Mouse (Mus musculus): Measurements from ENCODE around the gene Ufd1. TPM values are rescaled to one million over a fixed set of nuclear protein-coding genes. Genes with fewer than 3 reads are reported as not detected.
"Not testable (repeated sequence)": the region's sequence is repeated elsewhere in the genome, so short reads cannot be mapped to it uniquely, and the experiment has no call there.

Gene Ufd1
- polyA plus RNA-seq, 1 experiment from 2014 or later: 77.9 TPM

DNA sequence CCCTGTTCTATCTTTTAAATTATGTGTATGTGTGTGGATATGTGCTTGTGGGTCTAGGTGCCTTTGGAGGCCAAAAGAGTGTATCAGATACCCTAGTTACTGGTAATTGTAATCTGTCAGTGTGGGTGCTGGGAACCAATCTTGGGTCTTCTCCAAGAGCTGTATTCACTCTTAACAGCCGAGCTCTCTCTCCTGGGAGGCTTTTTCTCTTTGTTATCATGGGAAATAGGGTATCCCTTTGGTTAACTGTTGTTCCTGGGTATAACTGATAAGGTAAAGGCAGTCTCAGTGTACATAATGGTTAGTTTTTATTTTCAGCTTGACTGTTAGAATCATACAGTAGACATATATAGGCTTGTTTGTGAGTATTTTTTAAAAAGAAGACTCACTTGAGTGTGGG lies 10.8 kb downstream of the Ufd1 start:
- ATAC-seq (ENCODE audit: insufficient read depth, low FRiP score, low read depth): no peak
- 79% methylated on average over 1 of the region's 1 CpGs for WGBS

DNA sequence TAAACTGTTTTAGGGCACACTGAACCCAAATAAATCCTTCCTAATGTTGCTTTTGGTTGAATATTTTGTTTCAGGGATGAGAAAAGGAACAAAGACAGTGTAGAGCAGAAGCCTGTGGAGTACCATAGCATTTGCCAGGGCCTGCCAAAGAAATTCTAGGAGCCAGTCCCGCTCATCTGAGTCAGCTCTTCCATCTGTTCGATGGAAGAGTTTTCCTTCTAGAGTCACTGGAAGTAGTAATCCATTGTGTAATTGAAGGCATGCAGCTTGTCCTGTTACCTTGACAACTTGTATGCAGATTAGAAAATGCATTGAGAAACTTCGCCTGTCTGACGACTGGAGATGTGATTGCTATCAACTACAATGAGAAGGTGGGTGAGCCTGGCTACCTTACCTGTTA lies 11.3 kb downstream of the Ufd1 start:
- Histone ChIP-seq H3K27ac (no peak overlapping the region), H3K9me3 (no peaks in the 10 kb centered on the region), H3K4me3 (replicated peaks) (no peak overlapping the region), H3K4me2 (no peak overlapping the region), H3K4me1 (no peaks in the 10 kb centered on the region), H3K27me3 (replicated peaks) (no peaks in the 10 kb centered on the region), H3K9ac (no peak overlapping the region), H3K36me3 (peaks cover 78% of the 10 kb centered on the region)
- WGBS: 83% methylated on average over 4 of the region's 4 CpGs
- ATAC-seq (ENCODE audit: insufficient read depth, low FRiP score, low read depth): no peak

More for the DNA sequence above, 10.8 kb downstream of the Ufd1 start:
- Histone ChIP-seq H3K4me1 (no peaks in the 10 kb centered on the region), H3K9me3 (no peaks in the 10 kb centered on the region), H3K4me2 (no peak overlapping the region), H3K36me3 (peaks cover 77% of the 10 kb centered on the region), H3K27ac (no peak overlapping the region), H3K27me3 (replicated peaks) (no peaks in the 10 kb centered on the region), H3K9ac (no peak overlapping the region), H3K4me3 (replicated peaks) (no peak overlapping the region)

DNA sequence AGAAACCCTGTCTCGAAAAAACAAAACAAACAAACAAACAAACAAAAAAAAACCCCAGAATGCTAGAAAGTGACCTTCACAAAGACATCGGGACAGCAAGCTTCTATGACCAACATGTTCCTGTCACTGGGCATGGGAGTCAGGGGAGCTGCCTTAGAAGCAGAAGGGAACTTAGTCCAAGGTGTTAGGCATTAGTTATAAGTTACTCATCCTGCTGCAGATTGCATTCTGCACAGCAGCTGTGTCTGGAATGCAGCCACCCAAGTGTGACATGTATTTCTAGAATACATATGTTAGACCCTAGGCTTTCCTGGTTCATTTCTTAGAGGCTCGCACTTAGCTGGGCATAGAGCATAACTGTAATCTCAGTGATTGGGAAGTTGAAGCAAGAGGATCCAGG lies 17.1 kb downstream of the Ufd1 start:
- no peak overlapping the region for H3K9ac ChIP-seq
- no peak for ATAC-seq (ENCODE audit: insufficient read depth, low FRiP score, low read depth)
- H3K4me2 ChIP-seq: no peak overlapping the region
- H3K27me3 ChIP-seq (replicated peaks): no peaks in the 10 kb centered on the region
- H3K27ac ChIP-seq: no peak overlapping the region
- H3K9me3 ChIP-seq: no peaks in the 10 kb centered on the region
- no peak overlapping the region for H3K4me3 ChIP-seq (replicated peaks)
- peaks cover 62% of the 10 kb centered on the region for H3K36me3 ChIP-seq
- WGBS: 94% methylated on average over 3 of the region's 3 CpGs
- H3K4me1 ChIP-seq: no peaks in the 10 kb centered on the region

DNA sequence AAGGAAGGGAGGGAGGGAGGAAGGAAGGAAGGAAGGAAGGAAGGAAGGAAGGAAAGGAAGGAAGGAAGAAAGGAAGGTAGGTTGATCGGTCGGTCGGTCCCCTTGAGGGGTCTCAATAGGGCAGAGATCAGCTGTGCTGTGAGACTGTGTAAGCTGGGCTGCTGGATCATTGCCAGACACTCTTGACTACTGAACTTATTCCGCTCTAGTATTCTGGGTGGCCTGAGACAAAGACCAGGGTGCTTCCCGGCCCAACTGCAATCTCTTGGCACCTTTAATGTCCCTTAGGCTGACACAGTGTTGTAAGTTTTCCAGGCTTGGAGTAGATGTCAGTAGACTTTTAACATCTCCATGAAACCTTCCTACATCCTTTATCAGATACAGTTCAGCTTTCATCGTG lies 17.5 kb downstream of the Ufd1 start:
- H3K36me3 ChIP-seq: peaks cover 62% of the 10 kb centered on the region
- no peak overlapping the region for H3K4me3 ChIP-seq (replicated peaks)
- H3K9ac ChIP-seq: no peak overlapping the region
- no peaks in the 10 kb centered on the region for H3K27me3 ChIP-seq (replicated peaks)
- no peaks in the 10 kb centered on the region for H3K9me3 ChIP-seq
- H3K4me1 ChIP-seq: no peaks in the 10 kb centered on the region
- ATAC-seq (ENCODE audit: insufficient read depth, low FRiP score, low read depth): no peak
- H3K4me2 ChIP-seq: no peak overlapping the region
- no peak overlapping the region for H3K27ac ChIP-seq
- WGBS: 90% methylated on average over 6 of the region's 6 CpGs

DNA sequence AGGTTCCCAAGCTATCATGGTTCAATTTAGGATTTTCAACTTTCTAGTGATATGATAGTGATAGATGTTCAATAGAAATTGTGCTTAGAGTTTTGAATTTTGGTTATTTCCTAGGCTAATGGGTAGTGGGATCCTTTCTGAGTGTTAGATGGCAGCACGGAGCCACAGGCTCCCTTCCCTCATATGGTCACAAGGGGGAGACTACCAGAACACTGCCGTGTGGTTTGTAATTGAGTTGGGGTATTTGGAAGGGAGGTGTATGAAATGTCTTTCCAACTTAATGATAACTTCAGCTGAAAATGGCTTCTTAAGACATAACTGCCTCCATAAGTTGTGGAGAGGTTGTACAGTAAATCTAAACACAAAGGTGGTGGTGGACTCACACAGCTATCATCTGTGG lies 21.9 kb downstream of the Ufd1 start:
- Histone ChIP-seq H3K4me2 (no peak overlapping the region), H3K9ac (no peak overlapping the region), H3K9me3 (no peaks in the 10 kb centered on the region), H3K4me3 (replicated peaks) (no peak overlapping the region), H3K4me1 (no peaks in the 10 kb centered on the region), H3K27ac (no peak overlapping the region), H3K27me3 (replicated peaks) (no peaks in the 10 kb centered on the region), H3K36me3 (peaks cover 35% of the 10 kb centered on the region)
- 70% methylated on average over 2 of the region's 2 CpGs for WGBS
- no peak for ATAC-seq (ENCODE audit: insufficient read depth, low FRiP score, low read depth)

DNA sequence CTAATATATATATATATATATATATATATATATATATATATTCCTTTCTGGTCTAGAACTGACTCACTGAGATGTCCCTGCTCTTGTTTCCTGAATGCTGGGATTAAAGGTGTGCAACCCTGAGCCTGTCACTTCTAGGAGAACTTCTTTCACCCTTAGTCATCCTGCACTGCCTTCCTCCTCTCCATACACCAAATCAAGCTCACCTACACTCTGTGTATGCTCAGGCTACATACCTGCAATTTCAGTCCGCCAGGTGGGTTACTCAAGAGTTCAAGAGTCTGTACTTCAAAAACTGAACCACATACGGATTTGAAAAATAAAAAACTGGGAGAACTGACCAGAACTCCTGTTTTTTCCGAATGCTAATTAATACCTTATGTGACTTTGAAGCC lies 24.5 kb downstream of the Ufd1 start:
- Histone ChIP-seq H3K27me3 (replicated peaks) (no peaks in the 10 kb centered on the region), H3K9ac (peak overlapping the region; percentile 79; the same call in 1 of the 2 replicates), H3K4me3 (replicated peaks) (peak overlapping the region; percentile 92), H3K9me3 (no peaks in the 10 kb centered on the region), H3K27ac (0 out of 2 replicates have a peak overlapping the region, but pooled peaks have one; percentile 31), H3K4me2 (peak overlapping the region; percentile 62), H3K4me1 (no peaks in the 10 kb centered on the region), H3K36me3 (peaks cover 27% of the 10 kb centered on the region)
- ATAC-seq (ENCODE audit: insufficient read depth, low FRiP score, low read depth): peak; percentile 50; the same call in 1 of the 2 replicates
- 22% methylated on average over 3 of the region's 3 CpGs for WGBS

DNA sequence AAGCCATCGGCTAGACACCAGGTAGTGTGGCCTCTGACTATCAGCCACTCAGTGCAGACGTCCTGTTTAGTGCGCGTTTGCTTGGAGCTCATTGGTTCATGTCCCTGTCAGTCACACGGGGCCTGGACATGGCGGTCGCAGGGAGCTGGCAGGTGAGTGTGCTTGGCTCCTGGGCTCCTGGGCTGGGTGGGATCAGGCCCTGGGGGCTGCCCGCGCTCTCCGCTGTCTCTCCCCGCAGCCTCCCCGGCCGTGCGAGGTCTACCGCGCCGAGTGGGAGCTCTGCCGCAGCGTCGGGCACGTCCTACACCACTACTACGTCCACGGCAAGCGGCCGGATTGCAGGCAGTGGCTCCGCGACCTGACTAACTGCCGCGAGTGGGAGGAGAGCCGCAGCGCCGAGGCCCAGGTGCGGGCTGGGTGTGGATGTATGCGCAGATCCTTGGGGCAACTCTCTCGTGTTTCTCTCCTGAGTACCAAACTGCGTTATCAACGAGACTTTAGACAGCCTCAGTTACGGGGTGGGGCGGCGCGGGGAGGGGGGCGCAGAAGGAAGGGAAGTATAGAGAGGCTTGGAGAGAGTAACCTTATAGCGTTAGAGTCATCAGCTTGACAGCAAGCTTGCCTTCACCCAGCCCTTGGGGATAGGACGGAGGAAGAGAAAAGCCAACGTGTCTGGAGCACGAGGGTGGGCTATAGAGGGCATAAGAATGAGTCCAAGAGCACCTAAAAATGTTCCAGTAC lies 25.1 kb downstream of the Ufd1 start, which contains the start of the genes 2510002D24Rik and Gm28539:
2510002D24Rik (plus strand) TSS at position 111 of the 741 bp plus-strand sequence.
Gm28539 (plus strand) TSS at position 117 of the 741 bp plus-strand sequence.
- WGBS: under 1% methylated on average over 45 of the region's 46 CpGs
- peak within 1 kb of the TSS; percentile 70; the same call in 1 of the 2 replicates for H3K27ac ChIP-seq

DNA sequence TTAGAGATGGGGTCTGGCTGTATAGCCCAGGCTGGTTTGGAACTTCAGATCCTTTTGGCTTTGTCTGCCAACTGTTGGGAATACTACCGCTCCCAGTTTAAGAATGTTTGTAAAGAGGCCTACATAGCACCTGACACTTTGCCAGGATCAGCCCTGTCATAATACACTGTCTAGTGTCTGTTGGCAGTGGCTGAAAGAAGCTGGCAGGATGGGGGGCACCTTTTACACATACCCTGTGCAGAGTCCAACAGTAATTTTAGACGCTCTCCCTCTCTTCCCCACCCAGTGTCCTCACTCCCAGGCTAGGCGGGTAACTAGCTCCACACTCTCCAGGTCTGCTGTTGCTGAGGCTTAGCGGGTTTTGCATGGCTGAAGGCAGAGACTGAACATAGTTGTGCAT lies 26.8 kb downstream of the Ufd1 start:
- H3K36me3 ChIP-seq: peaks cover 13% of the 10 kb centered on the region
- no peak overlapping the region for H3K27ac ChIP-seq
- no peak overlapping the region for H3K4me2 ChIP-seq
- no peaks in the 10 kb centered on the region for H3K27me3 ChIP-seq (replicated peaks)
- no peak overlapping the region for H3K4me3 ChIP-seq (replicated peaks)
- H3K9me3 ChIP-seq: no peaks in the 10 kb centered on the region
- no peak overlapping the region for H3K9ac ChIP-seq
- WGBS: 94% methylated on average over 4 of the region's 4 CpGs
- no peaks in the 10 kb centered on the region for H3K4me1 ChIP-seq
- no peak for ATAC-seq (ENCODE audit: insufficient read depth, low FRiP score, low read depth)

More for the DNA sequence above, 25.1 kb downstream of the Ufd1 start, which contains the start of the genes 2510002D24Rik and Gm28539:
- H3K4me3 ChIP-seq (replicated peaks): peak within 1 kb of the TSS; percentile 92
- no peaks in the 10 kb centered on the region for H3K27me3 ChIP-seq (replicated peaks)
- H3K36me3 ChIP-seq: peaks cover 24% of the 10 kb centered on the region
- H3K9me3 ChIP-seq: no peaks in the 10 kb centered on the region
- H3K9ac ChIP-seq: peak within 1 kb of the TSS; percentile 79
- peak; percentile 99 for ATAC-seq (ENCODE audit: insufficient read depth, low FRiP score, low read depth)
- peak within 1 kb of the TSS; percentile 62 for H3K4me2 ChIP-seq
- no peaks in the 10 kb centered on the region for H3K4me1 ChIP-seq

DNA sequence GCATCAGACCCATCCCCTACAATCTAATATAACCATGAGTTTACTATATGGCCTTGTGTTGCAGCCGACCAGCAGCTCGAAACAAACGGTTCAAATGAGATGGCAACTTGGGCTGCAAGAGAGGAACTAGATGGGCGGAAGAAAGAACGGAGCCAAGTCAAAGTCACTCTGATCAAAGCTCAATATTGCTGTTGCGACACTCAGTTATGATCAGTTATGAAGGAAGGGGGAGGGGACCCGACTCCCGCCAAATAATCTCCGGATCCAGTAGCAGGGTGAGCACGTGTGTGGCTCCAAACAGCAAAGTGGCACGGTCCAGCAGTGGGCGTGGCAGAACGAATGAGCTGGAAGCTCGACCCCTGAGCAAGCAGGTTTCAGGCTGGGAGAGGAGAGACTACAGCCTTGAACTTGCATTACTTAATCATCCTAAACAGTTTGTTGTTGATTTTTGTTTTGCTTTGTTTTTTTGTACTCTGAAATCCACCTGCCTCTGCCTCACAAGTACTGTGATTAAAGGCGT lies 34.8 kb downstream of the Ufd1 start:
- no peak for ATAC-seq (ENCODE audit: insufficient read depth, low FRiP score, low read depth)
- H3K4me2 ChIP-seq: no peak overlapping the region
- 84% methylated on average over 15 of the region's 15 CpGs for WGBS

DNA sequence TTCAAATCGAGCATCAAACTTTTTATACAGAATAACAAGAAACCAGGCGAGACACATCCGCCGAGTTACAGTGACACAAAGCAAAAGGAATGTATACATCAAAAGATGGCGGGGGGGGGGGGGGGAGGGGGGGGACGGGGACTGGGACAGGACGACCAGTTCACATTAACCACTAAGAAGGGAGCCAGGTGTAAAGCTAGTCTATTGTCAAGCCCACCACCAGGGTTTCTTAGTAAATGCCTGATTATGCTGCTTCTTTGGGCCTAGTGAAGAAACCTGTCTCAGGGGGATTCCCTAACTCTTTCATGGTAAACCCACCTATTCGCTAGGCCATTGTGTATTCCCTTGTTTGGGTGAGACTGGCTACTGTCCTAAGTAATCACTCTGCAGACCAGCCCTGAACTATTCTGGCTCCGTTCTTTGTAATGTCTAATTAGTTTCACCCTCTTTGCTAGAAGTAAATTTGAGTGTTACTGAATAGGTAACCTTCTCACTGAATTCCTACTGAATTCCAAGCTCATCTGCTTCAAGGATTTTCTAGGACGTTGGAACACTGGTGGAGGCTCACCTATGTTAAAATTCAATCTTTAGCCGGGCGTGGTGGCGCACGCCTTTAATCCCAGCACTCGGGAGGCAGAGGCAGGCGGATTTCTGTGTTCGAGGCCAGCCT lies 38.1 kb downstream of the Ufd1 start:
- 80% methylated on average over 16 of the region's 17 CpGs for WGBS
- not testable (repeated sequence) for H3K36me3 ChIP-seq; H3K4me2 ChIP-seq; H3K9me3 ChIP-seq; H3K27me3 ChIP-seq (replicated peaks); H3K9ac ChIP-seq; H3K4me3 ChIP-seq (replicated peaks); H3K4me1 ChIP-seq; ATAC-seq (ENCODE audit: insufficient read depth, low FRiP score, low read depth); H3K27ac ChIP-seq

More for the DNA sequence above, 34.8 kb downstream of the Ufd1 start:
- Histone ChIP-seq H3K4me3 (replicated peaks) (no peak overlapping the region), H3K9ac (no peak overlapping the region), H3K4me1 (no peaks in the 10 kb centered on the region), H3K27me3 (replicated peaks) (no peaks in the 10 kb centered on the region), H3K36me3 (no peaks in the 10 kb centered on the region), H3K27ac (no peak overlapping the region), H3K9me3 (no peaks in the 10 kb centered on the region)

DNA sequence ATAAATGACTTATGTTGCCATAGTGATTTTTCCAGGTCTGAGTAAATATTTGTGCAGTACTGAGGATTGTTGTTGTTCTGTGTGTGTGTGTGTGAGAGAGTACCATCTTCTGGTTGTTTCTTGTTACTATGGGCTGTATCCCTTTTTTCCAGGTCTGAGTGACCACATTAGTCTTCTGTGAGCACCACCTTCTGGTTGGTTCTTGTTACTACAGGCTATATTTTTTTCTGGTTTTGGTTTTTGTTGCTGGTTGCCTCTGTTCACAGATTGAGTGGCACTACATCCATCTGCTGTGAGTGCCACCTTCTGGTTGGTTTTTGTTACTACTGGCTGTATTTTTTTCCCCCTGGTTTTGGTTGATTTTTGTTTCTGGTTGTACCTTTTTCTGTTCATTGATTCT lies 47.0 kb downstream of the Ufd1 start:
- no peak overlapping the region for H3K4me3 ChIP-seq (replicated peaks)
- H3K27me3 ChIP-seq (replicated peaks): no peaks in the 10 kb centered on the region
- no peak overlapping the region for H3K9ac ChIP-seq
- no peak for ATAC-seq (ENCODE audit: insufficient read depth, low FRiP score, low read depth)
- no peaks in the 10 kb centered on the region for H3K9me3 ChIP-seq
- H3K27ac ChIP-seq: no peak overlapping the region
- no peaks in the 10 kb centered on the region for H3K36me3 ChIP-seq
- H3K4me1 ChIP-seq: no peaks in the 10 kb centered on the region
- no peak overlapping the region for H3K4me2 ChIP-seq

DNA sequence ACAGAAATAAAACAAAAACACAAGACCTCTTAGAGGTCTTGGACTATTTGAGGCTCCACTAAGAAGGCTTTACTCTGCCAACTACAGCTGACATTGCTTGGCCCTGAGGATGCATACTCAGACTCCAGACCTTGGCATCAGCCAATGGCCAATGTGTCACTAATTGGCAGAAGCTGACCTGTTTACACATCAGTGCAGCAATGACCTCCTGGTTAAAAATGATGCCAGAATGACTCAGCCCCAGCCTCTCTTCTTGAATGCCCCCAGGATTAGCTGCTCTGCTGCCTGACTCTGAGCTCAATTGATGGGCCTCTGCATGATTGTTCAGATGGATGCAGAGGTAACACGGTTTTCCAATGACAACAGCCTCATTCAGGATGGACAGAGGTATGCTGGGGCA lies 48.6 kb downstream of the Ufd1 start:
- Histone ChIP-seq H3K27me3 (replicated peaks) (no peaks in the 10 kb centered on the region), H3K36me3 (no peaks in the 10 kb centered on the region), H3K9ac (no peak overlapping the region), H3K27ac (no peak overlapping the region), H3K4me3 (replicated peaks) (no peak overlapping the region), H3K4me1 (no peaks in the 10 kb centered on the region), H3K9me3 (no peaks in the 10 kb centered on the region), H3K4me2 (no peak overlapping the region)
- no peak for ATAC-seq (ENCODE audit: insufficient read depth, low FRiP score, low read depth)
- WGBS: 58% methylated on average over 1 of the region's 1 CpGs

Measured in stomach, embryonic 15.5 days (tissue).